Comparison of ENCODE assay signal across 8 mouse cellular contexts in the genomic region with DNA sequence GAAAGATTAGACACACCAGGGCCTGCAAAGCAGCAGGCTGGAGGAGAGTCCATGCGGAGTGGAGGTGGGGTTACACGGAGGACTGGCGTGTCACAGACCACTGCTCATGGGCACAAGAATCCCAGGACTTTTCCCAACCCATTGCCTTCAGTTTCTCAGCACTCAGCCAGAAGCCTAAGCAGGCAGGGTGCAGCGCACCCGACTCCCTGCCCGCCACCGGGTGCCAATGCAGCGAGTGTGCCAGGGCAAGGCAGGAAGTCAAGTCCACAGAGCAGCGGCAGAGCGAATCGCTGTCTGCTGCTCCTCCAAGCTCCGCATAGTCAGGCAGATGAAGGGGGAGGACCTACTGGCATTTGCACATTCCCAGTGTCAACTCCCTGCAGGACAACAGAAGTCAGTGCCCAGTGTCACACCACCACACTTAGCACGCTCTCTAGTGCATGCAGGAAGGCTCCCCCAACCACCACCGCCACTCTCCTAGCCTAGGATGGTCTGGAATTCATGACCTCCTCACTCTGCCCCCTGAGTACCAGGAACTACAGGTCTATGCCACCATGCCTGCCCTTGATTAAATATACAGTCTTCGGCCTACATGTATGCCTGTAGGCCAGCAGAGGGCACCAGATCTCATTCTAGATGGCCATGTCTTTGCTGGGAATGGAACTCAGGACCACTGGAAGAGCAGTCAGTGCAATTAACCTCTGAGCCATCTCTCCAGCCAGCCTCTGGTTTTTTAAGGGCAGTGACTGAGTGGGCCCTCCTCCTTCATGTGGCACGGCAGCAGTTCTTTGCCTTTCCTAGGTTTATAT. TPM values are rescaled to one million over a fixed set of nuclear protein-coding genes. Genes with fewer than 3 reads are reported as not detected.
DNase-seq lines count a peak whose midpoint lies in the region; ATAC-seq and TF ChIP-seq lines count a peak whose summit lies in the region.

No protein-coding gene starts in this region.

- peak; percentile 79 for TF ChIP-seq CTCF in lung, postnatal 0 days (IDR thresholded peaks at IDR 0.05)

- H3K27ac ChIP-seq in hindbrain, embryonic 14.5 days = no peak overlapping the region
- H3K27ac ChIP-seq in lung, postnatal 0 days (ENCODE audit: low read length) = no peak overlapping the region

- H3K9ac ChIP-seq in hindbrain, embryonic 14.5 days = no peak overlapping the region
- no peak overlapping the region for H3K9ac ChIP-seq in lung, postnatal 0 days (replicated peaks; ENCODE audit: low read depth)

- H3K4me3 ChIP-seq in hindbrain, embryonic 14.5 days (replicated peaks; ENCODE audit: low read length) = no peak overlapping the region
- H3K4me3 ChIP-seq in lung, postnatal 0 days (ENCODE audit: low read depth, low read length) = no peak overlapping the region

- H3K4me2 ChIP-seq in hindbrain, embryonic 14.5 days (replicated peaks) = no peak overlapping the region
- H3K4me2 ChIP-seq in lung, postnatal 0 days (replicated peaks; ENCODE audit: low read depth, low read length) = no peak overlapping the region

- H3K4me1 ChIP-seq in hindbrain, embryonic 14.5 days (replicated peaks; ENCODE audit: control insufficient read depth, insufficient read depth, low read length) = no peaks in the 10 kb centered on the region; the same call in 1 of the 2 replicates
- no peaks in the 10 kb centered on the region for H3K4me1 ChIP-seq in lung, postnatal 0 days (ENCODE audit: insufficient read depth, low read depth, low read length)

- H3K36me3 ChIP-seq in hindbrain, embryonic 14.5 days (replicated peaks; ENCODE audit: control insufficient read depth, insufficient read depth) = no peaks in the 10 kb centered on the region
- H3K36me3 ChIP-seq in lung, postnatal 0 days (ENCODE audit: insufficient read depth, low read length) = no peaks in the 10 kb centered on the region

- H3K9me3 ChIP-seq in hindbrain, embryonic 14.5 days (ENCODE audit: control insufficient read depth, low read length) = no peaks in the 10 kb centered on the region
- no peaks in the 10 kb centered on the region for H3K9me3 ChIP-seq in lung, postnatal 0 days (ENCODE audit: low read length)

- peak; percentile 56 to 61 for DNase-seq in cerebellum, adult 18-20 months
- DNase-seq in cerebellum, adult 8-10 months = no peak
- DNase-seq in right cerebral cortex, postnatal 4 days = peak; percentile 55
- DNase-seq in right cerebral cortex, postnatal 36 days (ENCODE audit: low spot score in 2 of 2) = no peak
- peak; percentile 82 for DNase-seq in embryo, embryonic 10 days (ENCODE audit: low spot score)
- peak; percentile 71 for DNase-seq in hindbrain, embryonic 14.5 days (ENCODE audit: low spot score)
- peak; percentile 66 for DNase-seq in lung, postnatal 0 days (ENCODE audit: low spot score)
- DNase-seq in spleen, postnatal 36 days (ENCODE audit: low spot score in 2 of 2) = peak; percentile 11 to 24

- TF ChIP-seq EP300 in lung, postnatal 0 days (IDR thresholded peaks at IDR 0.05) = no peak

- WGBS in hindbrain, embryonic 14.5 days = 45% methylated on average over 16 of the region's 16 CpGs
- 43% methylated on average over 16 of the region's 16 CpGs for WGBS in lung, postnatal 0 days

- ATAC-seq in hindbrain, embryonic 14.5 days (ENCODE audit: low FRiP score) = 0 out of 2 replicates have a peak, but pooled peaks have one; percentile 46
- 0 out of 2 replicates have a peak, but pooled peaks have one; percentile 8 for ATAC-seq in lung, postnatal 0 days

- H3K27me3 ChIP-seq in hindbrain, embryonic 14.5 days (ENCODE audit: control insufficient read depth, insufficient read depth, low read length) = 0 out of 2 replicates have a peak, but pooled peaks cover under 1% of the 10 kb centered on the region
- H3K27me3 ChIP-seq in lung, postnatal 0 days (replicated peaks; ENCODE audit: insufficient read depth, low read length) = no peaks in the 10 kb centered on the region

RNA-seq across cellular contexts. Expression of gene Card14, which starts 2.5 kb away (rescaled TPM):
- polyA plus RNA-seq in hindbrain, embryonic 14.5 days (2014; fragmentation: Nextera tagmentation; extraction: Ambion mirVana) = 0.16 and 0.18 TPM in 2 replicates
- 0.06 TPM in 1 of 2 replicates, not detected in the other for polyA plus RNA-seq in lung, postnatal 0 days (2015; fragmentation: Nextera tagmentation; extraction: Ambion mirVana)

RNA-seq across cellular contexts. Expression of gene Eif4a3, which starts 5.2 kb away (rescaled TPM):
- polyA plus RNA-seq in hindbrain, embryonic 14.5 days (2014; fragmentation: Nextera tagmentation; extraction: Ambion mirVana) = 223 and 243 TPM in 2 replicates
- polyA plus RNA-seq in lung, postnatal 0 days (2015; fragmentation: Nextera tagmentation; extraction: Ambion mirVana) = 187 and 207 TPM in 2 replicates

RNA-seq across cellular contexts. Expression of gene Gaa, which starts 37.4 kb away (rescaled TPM):
- polyA plus RNA-seq in hindbrain, embryonic 14.5 days (2014; fragmentation: Nextera tagmentation; extraction: Ambion mirVana) = 78.7 and 82.4 TPM in 2 replicates
- 39.1 and 45.1 TPM in 2 replicates for polyA plus RNA-seq in lung, postnatal 0 days (2015; fragmentation: Nextera tagmentation; extraction: Ambion mirVana)

RNA-seq across cellular contexts. Expression of gene Sgsh, which starts 50.2 kb away (rescaled TPM):
- polyA plus RNA-seq in hindbrain, embryonic 14.5 days (2014; fragmentation: Nextera tagmentation; extraction: Ambion mirVana) = 3.4 and 5.1 TPM in 2 replicates
- polyA plus RNA-seq in lung, postnatal 0 days (2015; fragmentation: Nextera tagmentation; extraction: Ambion mirVana) = 12.6 TPM in 2 replicates

RNA-seq across cellular contexts. Expression of gene Slc26a11, which starts 50.2 kb away (rescaled TPM):
- polyA plus RNA-seq in hindbrain, embryonic 14.5 days (2014; fragmentation: Nextera tagmentation; extraction: Ambion mirVana) = 5.0 and 6.0 TPM in 2 replicates
- polyA plus RNA-seq in lung, postnatal 0 days (2015; fragmentation: Nextera tagmentation; extraction: Ambion mirVana) = 11.6 and 12.0 TPM in 2 replicates

Comparison
In these comparisons a context has a peak if more than half of its experiments do, and no peak if none do; other contexts are left out.
1. DNase-seq: peak in cerebellum, adult 18-20 months (2 of 2), right cerebral cortex, postnatal 4 days (single experiment), embryo, embryonic 10 days (single experiment), hindbrain, embryonic 14.5 days (single experiment), lung, postnatal 0 days (single experiment) and spleen, postnatal 36 days (2 of 2); none in cerebellum, adult 8-10 months (single experiment) and right cerebral cortex, postnatal 36 days (0 of 2).